Mouse (Mus musculus): ENCODE data around the gene Sgsm3. TPM values are rescaled to one million over a fixed set of nuclear protein-coding genes. Genes with fewer than 3 reads are reported as not detected.
A peak's percentile ranks its signal among the peaks of the same experiment; 100 is the strongest.

The Sgsm3 gene
- total and polyA plus RNA-seq, 2 experiments from 2014 or later: 60.6 to 91.4 TPM

- H3K9ac ChIP-seq (replicated peaks; ENCODE audit: low read length): no peak overlapping the region
- no peaks in the 10 kb centered on the region for H3K27me3 ChIP-seq (ENCODE audit: insufficient read depth, low read length)
- DNase-seq (ENCODE audit: low spot score) (no peak), ATAC-seq (no peak)
- H3K36me3 ChIP-seq (ENCODE audit: insufficient read depth, low read length): no peaks in the 10 kb centered on the region
- no peak overlapping the region for H3K4me2 ChIP-seq (ENCODE audit: low read depth, low read length)
- no peaks in the 10 kb centered on the region for H3K9me3 ChIP-seq (ENCODE audit: low read length)
- peaks cover 7% of the 10 kb centered on the region; the same call in 1 of the 2 replicates for H3K4me1 ChIP-seq (ENCODE audit: insufficient read depth, low read length)
- 85% methylated on average over 4 of the region's 4 CpGs for WGBS
- TF ChIP-seq CTCF (IDR thresholded peaks at IDR 0.05; ENCODE audit: low read depth): no peak
- H3K4me3 ChIP-seq (ENCODE audit: low read length): no peak overlapping the region
- H3K27ac ChIP-seq: no peak overlapping the region
These were observed 54.0 kb downstream of the Sgsm3 start for GRCm38 (mm10) chr15:81031611-81032010.

- Histone ChIP-seq H3K27ac (no peak overlapping the region), H3K4me3 (ENCODE audit: low read length) (no peak overlapping the region), H3K9ac (replicated peaks; ENCODE audit: low read length) (no peak overlapping the region), H3K4me1 (ENCODE audit: insufficient read depth, low read length) (peaks cover 7% of the 10 kb centered on the region; the same call in 1 of the 2 replicates), H3K36me3 (ENCODE audit: insufficient read depth, low read length) (no peaks in the 10 kb centered on the region), H3K9me3 (ENCODE audit: low read length) (no peaks in the 10 kb centered on the region), H3K4me2 (ENCODE audit: low read depth, low read length) (no peak overlapping the region), H3K27me3 (ENCODE audit: insufficient read depth, low read length) (no peaks in the 10 kb centered on the region)
- peak; percentile 51; the same call in 1 of the 2 replicates for ATAC-seq
- TF ChIP-seq CTCF (IDR thresholded peaks at IDR 0.05; ENCODE audit: low read depth): no peak
- DNase-seq (ENCODE audit: low spot score): no peak
- WGBS: 45% methylated on average over 9 of the region's 9 CpGs
These were observed 55.5 kb downstream of the Sgsm3 start for GRCm38 (mm10) chr15:81032941-81033629.

GRCm38 (mm10) chr15:81034119-81034518 is 56.6 kb downstream of the Sgsm3 start:
- H3K9me3 ChIP-seq (ENCODE audit: low read length): no peaks in the 10 kb centered on the region
- TF ChIP-seq CTCF (IDR thresholded peaks at IDR 0.05; ENCODE audit: low read depth): no peak
- peaks cover 7% of the 10 kb centered on the region; the same call in 1 of the 2 replicates for H3K4me1 ChIP-seq (ENCODE audit: insufficient read depth, low read length)
- DNase-seq (ENCODE audit: low spot score) (no peak), ATAC-seq (no peak)
- H3K27me3 ChIP-seq (ENCODE audit: insufficient read depth, low read length): no peaks in the 10 kb centered on the region
- H3K9ac ChIP-seq (replicated peaks; ENCODE audit: low read length): no peak overlapping the region
- 71% methylated on average over 6 of the region's 6 CpGs for WGBS
- no peaks in the 10 kb centered on the region for H3K36me3 ChIP-seq (ENCODE audit: insufficient read depth, low read length)
- H3K4me3 ChIP-seq (ENCODE audit: low read length): no peak overlapping the region
- 0 out of 2 replicates have a peak overlapping the region, but pooled peaks have one; percentile 26 for H3K27ac ChIP-seq
- H3K4me2 ChIP-seq (ENCODE audit: low read depth, low read length): no peak overlapping the region

- ATAC-seq (no peak), DNase-seq (ENCODE audit: low spot score) (no peak)
- Histone ChIP-seq H3K4me2 (ENCODE audit: low read depth, low read length) (no peak overlapping the region), H3K4me3 (ENCODE audit: low read length) (no peak overlapping the region), H3K4me1 (ENCODE audit: insufficient read depth, low read length) (peaks cover 7% of the 10 kb centered on the region; the same call in 1 of the 2 replicates), H3K27ac (no peak overlapping the region), H3K9ac (replicated peaks; ENCODE audit: low read length) (no peak overlapping the region), H3K27me3 (ENCODE audit: insufficient read depth, low read length) (no peaks in the 10 kb centered on the region), H3K9me3 (ENCODE audit: low read length) (no peaks in the 10 kb centered on the region), H3K36me3 (ENCODE audit: insufficient read depth, low read length) (no peaks in the 10 kb centered on the region)
- no peak for TF ChIP-seq CTCF (IDR thresholded peaks at IDR 0.05; ENCODE audit: low read depth)
- WGBS: 72% methylated on average over 12 of the region's 12 CpGs
These were observed 58.0 kb downstream of the Sgsm3 start for GRCm38 (mm10) chr15:81035417-81036162.

- Histone ChIP-seq H3K9me3 (ENCODE audit: low read length) (no peaks in the 10 kb centered on the region), H3K36me3 (ENCODE audit: insufficient read depth, low read length) (no peaks in the 10 kb centered on the region), H3K27ac (no peak overlapping the region), H3K27me3 (ENCODE audit: insufficient read depth, low read length) (no peaks in the 10 kb centered on the region), H3K4me2 (ENCODE audit: low read depth, low read length) (no peak overlapping the region), H3K9ac (replicated peaks; ENCODE audit: low read length) (no peak overlapping the region), H3K4me1 (ENCODE audit: insufficient read depth, low read length) (peaks cover 7% of the 10 kb centered on the region; the same call in 1 of the 2 replicates), H3K4me3 (ENCODE audit: low read length) (no peak overlapping the region)
- no peak for TF ChIP-seq CTCF (IDR thresholded peaks at IDR 0.05; ENCODE audit: low read depth)
- ATAC-seq: no peak
- no peak for DNase-seq (ENCODE audit: low spot score)
- 73% methylated on average over 5 of the region's 5 CpGs for WGBS
These were observed 60.9 kb downstream of the Sgsm3 start for GRCm38 (mm10) chr15:81038419-81038818.

GRCm38 (mm10) chr15:81041767-81042166 is 64.2 kb downstream of the Sgsm3 start:
- Histone ChIP-seq H3K27ac (no peak overlapping the region), H3K4me1 (ENCODE audit: insufficient read depth, low read length) (no peaks in the 10 kb centered on the region), H3K36me3 (ENCODE audit: insufficient read depth, low read length) (peaks cover 7% of the 10 kb centered on the region; the same call in 1 of the 2 replicates), H3K9ac (replicated peaks; ENCODE audit: low read length) (no peak overlapping the region), H3K4me2 (ENCODE audit: low read depth, low read length) (no peak overlapping the region), H3K9me3 (ENCODE audit: low read length) (no peaks in the 10 kb centered on the region), H3K4me3 (ENCODE audit: low read length) (no peak overlapping the region), H3K27me3 (ENCODE audit: insufficient read depth, low read length) (no peaks in the 10 kb centered on the region)
- DNase-seq (ENCODE audit: low spot score): no peak
- ATAC-seq: no peak
- TF ChIP-seq CTCF (IDR thresholded peaks at IDR 0.05; ENCODE audit: low read depth): no peak
- 75% methylated on average over 4 of the region's 4 CpGs for WGBS
